ENCODE assay signal across 26 mouse cellular contexts in genomic region chr5:34608226-34608625, GRCm38 (mm10). TPM values are rescaled to one million over a fixed set of nuclear protein-coding genes. Genes with fewer than 3 reads are reported as not detected.
DNase-seq lines count a peak whose midpoint lies in the region; ATAC-seq and TF ChIP-seq lines count a peak whose summit lies in the region.
"Had no signal": no experiment of that assay in that cellular context is flagged by ENCODE, and none has a peak within 500 bp of the region (broad histone marks: within the 10 kb centered on the region; RNA-seq: fewer than 3 reads in every experiment).

No protein-coding gene starts in this region.

- H3K4me1 ChIP-seq in hindbrain, embryonic 14.5 days (replicated peaks; ENCODE audit: control insufficient read depth, insufficient read depth, low read length), result no peaks in the 10 kb centered on the region
- H3K4me1 ChIP-seq in hindbrain, postnatal 0 days (ENCODE audit: insufficient read depth, low read length), result no peaks in the 10 kb centered on the region
- H3K4me1 ChIP-seq: forebrain, embryonic 13.5 days; hindbrain, embryonic 13.5 days; limb, embryonic 12.5 days; liver, embryonic 15.5 days had no signal

- 86% methylated on average over 3 of the region's 3 CpGs for WGBS in hindbrain, embryonic 14.5 days
- 72% methylated on average over 3 of the region's 3 CpGs for WGBS in hindbrain, postnatal 0 days

- no peaks in the 10 kb centered on the region for H3K9me3 ChIP-seq in hindbrain, embryonic 14.5 days (ENCODE audit: control insufficient read depth, low read length)
- no peaks in the 10 kb centered on the region for H3K9me3 ChIP-seq in hindbrain, postnatal 0 days (ENCODE audit: low read length)
- H3K9me3 ChIP-seq: forebrain, embryonic 13.5 days; heart, embryonic 10.5 days; heart, embryonic 15.5 days; hindbrain, embryonic 13.5 days; limb, embryonic 12.5 days; liver, embryonic 15.5 days had no signal

- H3K36me3 ChIP-seq in hindbrain, embryonic 14.5 days (replicated peaks; ENCODE audit: control insufficient read depth, insufficient read depth), result peaks cover 82% of the 10 kb centered on the region
- H3K36me3 ChIP-seq in hindbrain, postnatal 0 days (ENCODE audit: insufficient read depth, low read length), result peaks cover 36% of the 10 kb centered on the region; the same call in 1 of the 2 replicates

- peak; percentile 69 for DNase-seq in retina, adult 2 months (ENCODE audit: low read depth, low spot score)
- no peak for DNase-seq in retina, embryonic 14.5 days (ENCODE audit: low spot score)
- peak; percentile 39 for DNase-seq in cerebellum, adult 8-10 months
- DNase-seq in cerebellum, postnatal 25 days, result peak; percentile 36 to 55
- DNase-seq in hindbrain, embryonic 14.5 days (ENCODE audit: low spot score), result no peak
- no peak for DNase-seq in hindbrain, postnatal 0 days (ENCODE audit: low spot score)
- no peak for DNase-seq in yolk sac, embryonic 10.5 days (ENCODE audit: low spot score)
- DNase-seq: adrenal gland, adult 2 months; adrenal gland, postnatal 36 days; gastrocnemius, postnatal 14 days; kidney, adult 11 months; kidney, postnatal 14 days; lung, embryonic 14.5 days; lung, postnatal 14 days; midbrain, embryonic 14.5 days had no signal

- no peak overlapping the region for H3K9ac ChIP-seq in hindbrain, embryonic 14.5 days
- H3K9ac ChIP-seq in hindbrain, postnatal 0 days (replicated peaks; ENCODE audit: low read length), result no peak overlapping the region
- H3K9ac ChIP-seq: forebrain, embryonic 13.5 days; heart, embryonic 15.5 days; hindbrain, embryonic 13.5 days; limb, embryonic 12.5 days; liver, embryonic 15.5 days; lung, embryonic 14.5 days had no signal

- no peak overlapping the region for H3K4me2 ChIP-seq in hindbrain, embryonic 14.5 days (replicated peaks)
- no peak overlapping the region for H3K4me2 ChIP-seq in hindbrain, postnatal 0 days (ENCODE audit: low read depth, low read length)
- H3K4me2 ChIP-seq: forebrain, embryonic 13.5 days; heart, embryonic 15.5 days; hindbrain, embryonic 13.5 days; limb, embryonic 12.5 days; liver, embryonic 15.5 days; lung, embryonic 14.5 days had no signal

- no peak overlapping the region for H3K4me3 ChIP-seq in hindbrain, embryonic 14.5 days (replicated peaks; ENCODE audit: low read length)
- H3K4me3 ChIP-seq in hindbrain, postnatal 0 days (ENCODE audit: low read length), result no peak overlapping the region
- H3K4me3 ChIP-seq: erythroblast, embryonic 14.5 days; forebrain, embryonic 13.5 days; heart, embryonic 10.5 days; heart, embryonic 15.5 days; hindbrain, embryonic 13.5 days; left cerebral cortex, adult 2 months; limb, embryonic 12.5 days; liver, embryonic 15.5 days had no signal

- no peak for ATAC-seq in hindbrain, embryonic 14.5 days (ENCODE audit: low FRiP score)
- no peak for ATAC-seq in hindbrain, postnatal 0 days
- ATAC-seq: activated CD4-positive, CD25-positive, alpha-beta regulatory T cell, adult 4 months; CD4-positive, CD25-positive, alpha-beta regulatory T cell, adult 4 months; forebrain, embryonic 13.5 days; inflammation-experienced regulatory T-cells, adult 6 months had no signal

- H3K27ac ChIP-seq in hindbrain, embryonic 14.5 days, result no peak overlapping the region
- H3K27ac ChIP-seq in hindbrain, postnatal 0 days, result no peak overlapping the region
- H3K27ac ChIP-seq: forebrain, embryonic 13.5 days; heart, embryonic 10.5 days; heart, embryonic 15.5 days; hindbrain, embryonic 13.5 days; left cerebral cortex, adult 2 months; limb, embryonic 12.5 days; liver, embryonic 15.5 days had no signal

- no peaks in the 10 kb centered on the region for H3K27me3 ChIP-seq in hindbrain, embryonic 14.5 days (ENCODE audit: control insufficient read depth, insufficient read depth, low read length)
- no peaks in the 10 kb centered on the region for H3K27me3 ChIP-seq in hindbrain, postnatal 0 days (ENCODE audit: insufficient read depth, low read length)
- H3K27me3 ChIP-seq: forebrain, embryonic 13.5 days; heart, embryonic 15.5 days; hindbrain, embryonic 13.5 days; limb, embryonic 12.5 days; liver, embryonic 15.5 days had no signal

- TF ChIP-seq CTCF in hindbrain, postnatal 0 days (IDR thresholded peaks at IDR 0.05; ENCODE audit: low read depth), result no peak

RNA-seq across cellular contexts. Expression of gene Mfsd10, which starts 28.8 kb away (rescaled TPM):
- polyA plus RNA-seq in hindbrain, embryonic 14.5 days (2014; fragmentation: Nextera tagmentation; extraction: Ambion mirVana), result 70.3 and 93.3 TPM in 2 replicates
- total RNA-seq in hindbrain, postnatal 0 days (2014; rRNA removed), result 95.0 and 109 TPM in 2 replicates
- polyA plus RNA-seq in hindbrain, postnatal 0 days (2015; fragmentation: Nextera tagmentation; extraction: Ambion mirVana), result 72.0 and 92.0 TPM in 2 replicates

RNA-seq across cellular contexts. Expression of gene Add1, which starts 34.8 kb away (rescaled TPM):
- 225 and 234 TPM in 2 replicates for polyA plus RNA-seq in hindbrain, embryonic 14.5 days (2014; fragmentation: Nextera tagmentation; extraction: Ambion mirVana)
- 272 and 279 TPM in 2 replicates for total RNA-seq in hindbrain, postnatal 0 days (2014; rRNA removed)
- 165 and 166 TPM in 2 replicates for polyA plus RNA-seq in hindbrain, postnatal 0 days (2015; fragmentation: Nextera tagmentation; extraction: Ambion mirVana)

RNA-seq across cellular contexts. Expression of gene Nop14, which starts 51.7 kb away (rescaled TPM):
- 21.5 and 23.1 TPM in 2 replicates for polyA plus RNA-seq in hindbrain, embryonic 14.5 days (2014; fragmentation: Nextera tagmentation; extraction: Ambion mirVana)
- total RNA-seq in hindbrain, postnatal 0 days (2014; rRNA removed), result 4.9 and 9.7 TPM in 2 replicates
- 20.0 and 20.2 TPM in 2 replicates for polyA plus RNA-seq in hindbrain, postnatal 0 days (2015; fragmentation: Nextera tagmentation; extraction: Ambion mirVana)

RNA-seq across cellular contexts. Expression of gene Grk4, which starts 52.0 kb away (rescaled TPM):
- 1.9 and 3.4 TPM in 2 replicates for polyA plus RNA-seq in hindbrain, embryonic 14.5 days (2014; fragmentation: Nextera tagmentation; extraction: Ambion mirVana)
- total RNA-seq in hindbrain, postnatal 0 days (2014; rRNA removed), result 0.93 and 2.1 TPM in 2 replicates
- polyA plus RNA-seq in hindbrain, postnatal 0 days (2015; fragmentation: Nextera tagmentation; extraction: Ambion mirVana), result 5.1 and 5.3 TPM in 2 replicates

Comparison
In these comparisons a context has a peak if more than half of its experiments do, and no peak if none do; other contexts are left out.
1. DNase-seq: peak in retina, adult 2 months (single experiment), cerebellum, adult 8-10 months (single experiment) and cerebellum, postnatal 25 days (2 of 2); none in retina, embryonic 14.5 days (single experiment), hindbrain, embryonic 14.5 days (single experiment), hindbrain, postnatal 0 days (single experiment) and yolk sac, embryonic 10.5 days (single experiment).